Mouse (Mus musculus): ENCODE data around the gene Tfdp1.

DNA sequence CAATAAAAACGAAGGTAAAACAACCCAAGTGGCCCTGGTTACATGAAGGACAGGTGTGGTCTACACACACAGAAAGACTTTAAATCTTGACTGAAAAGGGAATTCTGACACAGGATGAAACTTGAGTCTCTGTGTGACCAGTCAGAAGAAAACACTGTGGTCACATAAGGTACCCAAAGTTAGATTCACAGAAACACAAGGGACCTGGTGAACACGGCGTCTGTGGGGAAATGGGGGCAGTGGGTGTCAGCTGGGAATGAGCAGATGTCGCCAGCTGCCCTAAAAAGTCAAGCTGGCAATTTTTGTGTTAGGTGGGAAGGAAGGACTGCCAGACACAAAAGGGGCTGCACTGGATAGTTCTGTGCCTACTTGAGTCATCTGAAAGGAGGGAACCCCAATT lies 44.4 kb downstream of the Tfdp1 start:
- TF ChIP-seq POLR2A (IDR thresholded peaks at IDR 0.05; ENCODE audit: borderline replicate concordance, control insufficient read depth, low read depth, low read length), result no peak
- no peak for TF ChIP-seq CTCF (IDR thresholded peaks at IDR 0.05; ENCODE audit: control insufficient read depth, insufficient read depth, low read length)

Measured in bone marrow, adult 2 months (tissue).